Mouse (Mus musculus): ENCODE measurements at regions not wholly inside any gene's neighbourhood (a gene's known extent, or its start where the extent isn't known, plus 50 kb on each side); places are given as distances from the start of the nearest gene placed in this dataset.

- peak; percentile 73; the same call in 1 of the 2 replicates for ATAC-seq (ENCODE audit: low FRiP score)
- Histone ChIP-seq H3K4me1 (peaks cover 15% of the 10 kb centered on the region), H3K27me3 (peaks cover 63% of the 10 kb centered on the region), H3K27ac (no peak overlapping the region), H3K36me3 (replicated peaks) (no peaks in the 10 kb centered on the region), H3K4me3 (replicated peaks) (no peak overlapping the region), H3K9me3 (no peaks in the 10 kb centered on the region), H3K4me2 (no peak overlapping the region), H3K9ac (no peak overlapping the region)
- WGBS, result 16% methylated on average over 4 of the region's 4 CpGs
These were observed 99.5 kb upstream of the Meis1 start for GRCm38 (mm10) chr11:19118258-19118657.

DNA sequence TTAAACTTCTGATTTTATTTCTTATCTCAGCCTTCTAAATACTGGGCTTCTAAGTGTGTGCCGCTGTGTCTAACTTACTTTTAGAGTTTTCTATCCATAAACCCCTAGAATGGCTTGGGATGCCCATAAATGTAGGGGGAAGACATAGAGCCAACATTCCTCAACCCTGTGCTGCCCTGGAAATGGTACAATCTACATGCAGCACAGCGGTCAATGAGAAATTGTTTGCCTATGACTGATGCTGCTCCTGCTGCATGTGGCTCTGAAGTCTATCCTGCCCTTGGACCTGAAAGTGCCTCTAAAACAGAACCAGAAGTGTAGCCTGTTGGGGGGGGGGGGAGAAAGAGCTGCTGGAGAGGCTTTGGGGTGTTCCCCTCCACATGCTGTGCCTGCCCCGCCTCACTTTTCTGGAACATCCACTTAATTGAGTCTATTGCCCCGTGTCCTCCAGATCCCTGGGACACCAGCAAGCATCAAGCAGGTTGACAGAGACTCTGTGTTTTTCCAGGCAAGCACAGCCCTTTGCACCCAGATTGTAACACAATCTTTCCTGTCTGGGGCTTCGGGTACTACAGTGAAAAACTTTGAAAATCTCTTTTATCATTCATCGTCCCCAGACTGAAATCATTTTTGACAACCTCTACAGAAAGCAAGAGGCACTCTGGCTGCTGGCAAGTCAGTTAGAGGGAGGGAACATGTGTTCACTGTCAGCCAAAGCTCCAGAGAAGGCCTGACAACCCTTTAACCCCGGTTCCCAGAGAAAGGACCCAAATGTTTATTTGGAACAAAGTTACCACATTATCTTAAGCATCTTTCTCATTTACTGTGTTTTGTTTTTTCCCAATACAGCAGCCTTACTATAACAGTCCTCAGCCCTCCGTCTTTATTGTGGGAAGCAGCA is 101.4 kb upstream of the Meis1 start:
- Histone ChIP-seq H3K36me3 (replicated peaks) (no peaks in the 10 kb centered on the region), H3K27me3 (peaks cover 57% of the 10 kb centered on the region), H3K4me3 (replicated peaks) (no peak overlapping the region), H3K4me1 (peaks cover 15% of the 10 kb centered on the region), H3K4me2 (no peak overlapping the region), H3K27ac (no peak overlapping the region), H3K9me3 (no peaks in the 10 kb centered on the region), H3K9ac (no peak overlapping the region)
- WGBS, result 68% methylated on average over 8 of the region's 8 CpGs
- ATAC-seq (ENCODE audit: low FRiP score), result no peak

- Histone ChIP-seq H3K27me3 (peaks cover 54% of the 10 kb centered on the region), H3K9me3 (no peaks in the 10 kb centered on the region), H3K4me3 (replicated peaks) (no peak overlapping the region), H3K27ac (no peak overlapping the region), H3K4me1 (peaks cover 15% of the 10 kb centered on the region), H3K4me2 (no peak overlapping the region), H3K9ac (no peak overlapping the region), H3K36me3 (replicated peaks) (no peaks in the 10 kb centered on the region)
- no peak for ATAC-seq (ENCODE audit: low FRiP score)
- 59% methylated on average over 3 of the region's 3 CpGs for WGBS
These were observed 102.1 kb upstream of the Meis1 start for GRCm38 (mm10) chr11:19120871-19121270.

- no peak for ATAC-seq (ENCODE audit: low FRiP score)
- no peak overlapping the region for H3K9ac ChIP-seq
- no peak overlapping the region for H3K27ac ChIP-seq
- no peaks in the 10 kb centered on the region for H3K36me3 ChIP-seq (replicated peaks)
- peaks cover 4% of the 10 kb centered on the region; the same call in 1 of the 2 replicates for H3K4me1 ChIP-seq
- H3K4me3 ChIP-seq (replicated peaks), result no peak overlapping the region
- H3K9me3 ChIP-seq, result no peaks in the 10 kb centered on the region
- H3K27me3 ChIP-seq, result no peaks in the 10 kb centered on the region
- 58% methylated on average over 2 of the region's 2 CpGs for WGBS
- no peak overlapping the region for H3K4me2 ChIP-seq
These were observed 116.7 kb upstream of the Meis1 start for GRCm38 (mm10) chr11:19135375-19136050.

DNA sequence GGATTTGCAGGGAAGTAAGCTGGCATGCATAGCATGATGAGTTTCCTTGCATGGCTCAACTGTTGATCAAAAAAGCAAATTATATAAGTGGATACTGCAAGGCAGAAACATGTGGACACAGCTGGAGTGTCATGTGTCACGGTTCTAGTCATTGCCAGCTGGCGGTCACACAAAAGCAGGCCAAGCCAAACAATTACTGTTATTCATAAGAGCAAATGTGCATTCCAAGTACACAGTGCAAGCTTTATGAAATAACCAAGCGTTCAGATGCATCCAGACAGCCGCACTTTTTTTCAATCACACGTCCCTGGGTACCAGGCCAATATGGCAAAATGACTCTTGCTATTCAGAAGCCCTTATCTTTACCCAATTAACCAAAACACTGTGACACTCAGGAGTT is 119.6 kb upstream of the Meis1 start:
- Histone ChIP-seq H3K4me3 (replicated peaks) (no peak overlapping the region), H3K4me1 (peaks cover 4% of the 10 kb centered on the region; the same call in 1 of the 2 replicates), H3K9me3 (no peaks in the 10 kb centered on the region), H3K36me3 (replicated peaks) (no peaks in the 10 kb centered on the region), H3K27ac (no peak overlapping the region), H3K4me2 (no peak overlapping the region), H3K9ac (no peak overlapping the region), H3K27me3 (no peaks in the 10 kb centered on the region)
- ATAC-seq (ENCODE audit: low FRiP score), result peak; percentile 14; the same call in 1 of the 2 replicates
- 47% methylated on average over 5 of the region's 5 CpGs for WGBS

DNA sequence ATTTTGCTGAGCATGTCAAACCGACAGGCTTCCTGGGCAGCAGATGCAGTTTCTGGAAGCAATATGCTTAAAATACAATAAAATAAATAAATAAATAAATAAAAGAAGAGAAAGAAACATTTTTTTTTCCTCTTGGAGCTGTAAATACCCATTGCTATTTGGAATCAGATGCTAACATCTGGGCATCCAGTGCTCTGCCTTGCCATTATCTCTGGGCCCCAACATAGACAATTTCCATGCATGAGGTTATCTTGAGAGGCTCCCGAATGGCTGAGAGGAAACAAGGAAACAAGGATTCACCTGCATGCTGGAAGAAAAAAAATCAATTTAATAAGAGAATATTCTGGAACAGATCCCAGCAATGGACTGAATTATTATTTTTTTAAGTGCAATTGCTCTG is 120.0 kb upstream of the Meis1 start:
- Histone ChIP-seq H3K4me2 (no peak overlapping the region), H3K4me1 (peaks cover 4% of the 10 kb centered on the region; the same call in 1 of the 2 replicates), H3K9me3 (no peaks in the 10 kb centered on the region), H3K27me3 (no peaks in the 10 kb centered on the region), H3K36me3 (replicated peaks) (no peaks in the 10 kb centered on the region), H3K27ac (no peak overlapping the region), H3K9ac (no peak overlapping the region), H3K4me3 (replicated peaks) (no peak overlapping the region)
- ATAC-seq (ENCODE audit: low FRiP score), result no peak
- 83% methylated on average over 2 of the region's 2 CpGs for WGBS

- Histone ChIP-seq H3K9me3 (no peaks in the 10 kb centered on the region), H3K27me3 (0 out of 2 replicates have a peak, but pooled peaks cover 1% of the 10 kb centered on the region), H3K4me2 (no peak overlapping the region), H3K36me3 (replicated peaks) (no peaks in the 10 kb centered on the region), H3K4me1 (peaks cover 3% of the 10 kb centered on the region; the same call in 1 of the 2 replicates), H3K9ac (no peak overlapping the region), H3K27ac (no peak overlapping the region), H3K4me3 (replicated peaks) (no peak overlapping the region)
- ATAC-seq (ENCODE audit: low FRiP score), result no peak
- 82% methylated on average over 17 of the region's 17 CpGs for WGBS
These were observed 124.6 kb upstream of the Meis1 start for GRCm38 (mm10) chr11:19143267-19144000.

DNA sequence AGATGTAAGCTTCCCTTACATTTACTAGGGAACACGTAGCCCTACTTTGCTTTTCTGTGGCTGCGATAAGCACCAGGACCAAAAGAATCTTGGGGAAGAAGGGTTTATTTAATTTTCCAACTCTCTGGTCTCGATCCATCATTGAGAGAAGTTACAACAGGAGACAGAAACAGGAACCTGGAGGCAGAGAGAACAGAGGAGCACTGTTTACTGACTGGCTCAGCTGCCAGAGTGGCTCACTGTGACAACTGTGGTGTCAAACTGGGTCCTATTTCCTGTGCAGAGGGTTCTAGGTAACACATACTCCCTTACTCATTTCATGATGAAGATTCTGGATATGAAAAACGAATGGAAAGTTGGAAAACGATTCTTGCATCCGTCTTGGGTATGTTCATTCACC is 125.7 kb upstream of the Meis1 start:
- 80% methylated on average over 6 of the region's 6 CpGs for WGBS
- Histone ChIP-seq H3K27ac (no peak overlapping the region), H3K4me3 (replicated peaks) (no peak overlapping the region), H3K9ac (no peak overlapping the region), H3K4me1 (no peaks in the 10 kb centered on the region), H3K4me2 (no peak overlapping the region), H3K9me3 (no peaks in the 10 kb centered on the region), H3K36me3 (replicated peaks) (no peaks in the 10 kb centered on the region), H3K27me3 (0 out of 2 replicates have a peak, but pooled peaks cover 4% of the 10 kb centered on the region)
- ATAC-seq (ENCODE audit: low FRiP score), result no peak

DNA sequence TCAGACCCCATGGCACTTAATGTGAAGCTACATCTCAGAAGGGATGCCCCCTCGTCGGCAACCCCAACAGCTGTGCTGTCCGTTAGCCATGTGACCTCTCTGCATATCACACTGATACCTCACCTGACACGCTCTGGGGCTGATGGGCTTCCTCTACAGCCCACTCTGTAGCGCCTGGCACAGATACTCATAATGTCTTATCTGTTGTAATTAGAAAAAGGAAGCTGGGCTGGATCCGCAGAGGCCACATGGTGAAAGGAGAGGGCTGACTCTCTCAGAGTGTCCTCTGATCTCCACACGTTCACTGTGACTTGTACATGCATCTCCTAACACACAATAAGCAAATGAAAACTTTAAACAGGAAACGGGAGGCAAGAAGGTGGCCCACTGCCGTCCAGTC is 126.5 kb upstream of the Meis1 start:
- H3K27me3 ChIP-seq, result 0 out of 2 replicates have a peak, but pooled peaks cover 4% of the 10 kb centered on the region
- H3K4me1 ChIP-seq, result no peaks in the 10 kb centered on the region
- H3K9ac ChIP-seq, result no peak overlapping the region
- H3K36me3 ChIP-seq (replicated peaks), result no peaks in the 10 kb centered on the region
- H3K9me3 ChIP-seq, result no peaks in the 10 kb centered on the region
- WGBS, result 87% methylated on average over 9 of the region's 9 CpGs
- H3K4me3 ChIP-seq (replicated peaks), result no peak overlapping the region
- ATAC-seq (ENCODE audit: low FRiP score), result no peak
- H3K27ac ChIP-seq, result no peak overlapping the region
- no peak overlapping the region for H3K4me2 ChIP-seq

GRCm38 (mm10) chr11:19145991-19146390 is 127.2 kb upstream of the Meis1 start:
- no peaks in the 10 kb centered on the region for H3K9me3 ChIP-seq
- H3K27ac ChIP-seq, result no peak overlapping the region
- no peak overlapping the region for H3K4me2 ChIP-seq
- no peak overlapping the region for H3K4me3 ChIP-seq (replicated peaks)
- 0 out of 2 replicates have a peak, but pooled peaks cover 4% of the 10 kb centered on the region for H3K27me3 ChIP-seq
- no peaks in the 10 kb centered on the region for H3K36me3 ChIP-seq (replicated peaks)
- WGBS, result 87% methylated on average over 3 of the region's 3 CpGs
- no peak overlapping the region for H3K9ac ChIP-seq
- ATAC-seq (ENCODE audit: low FRiP score), result no peak
- no peaks in the 10 kb centered on the region for H3K4me1 ChIP-seq

DNA sequence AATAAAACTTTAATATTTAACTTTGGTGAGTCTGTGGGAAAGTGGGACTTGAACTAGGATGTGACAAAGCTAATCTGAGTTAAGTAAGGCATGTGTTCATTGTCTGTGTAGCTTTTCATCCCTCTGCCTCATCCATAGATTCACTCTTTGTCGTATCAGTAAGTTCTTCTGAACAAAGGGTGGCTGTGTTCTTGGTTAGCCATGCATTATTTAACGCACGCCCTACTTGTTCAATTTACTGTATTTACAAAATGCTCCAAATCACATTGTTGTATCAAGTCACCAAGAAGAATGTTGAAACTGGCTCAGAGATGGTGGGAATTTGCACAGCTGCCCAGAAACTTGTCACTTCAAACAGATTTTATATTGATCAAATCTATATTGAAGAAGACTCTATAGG is 132.2 kb upstream of the Meis1 start:
- 60% methylated on average over 3 of the region's 3 CpGs for WGBS
- no peaks in the 10 kb centered on the region for H3K36me3 ChIP-seq (replicated peaks)
- no peaks in the 10 kb centered on the region for H3K4me1 ChIP-seq
- ATAC-seq (ENCODE audit: low FRiP score), result no peak
- H3K9ac ChIP-seq, result no peak overlapping the region
- H3K4me2 ChIP-seq, result no peak overlapping the region
- no peaks in the 10 kb centered on the region for H3K9me3 ChIP-seq
- H3K4me3 ChIP-seq (replicated peaks), result no peak overlapping the region
- no peak overlapping the region for H3K27ac ChIP-seq
- 0 out of 2 replicates have a peak, but pooled peaks cover 4% of the 10 kb centered on the region for H3K27me3 ChIP-seq

DNA sequence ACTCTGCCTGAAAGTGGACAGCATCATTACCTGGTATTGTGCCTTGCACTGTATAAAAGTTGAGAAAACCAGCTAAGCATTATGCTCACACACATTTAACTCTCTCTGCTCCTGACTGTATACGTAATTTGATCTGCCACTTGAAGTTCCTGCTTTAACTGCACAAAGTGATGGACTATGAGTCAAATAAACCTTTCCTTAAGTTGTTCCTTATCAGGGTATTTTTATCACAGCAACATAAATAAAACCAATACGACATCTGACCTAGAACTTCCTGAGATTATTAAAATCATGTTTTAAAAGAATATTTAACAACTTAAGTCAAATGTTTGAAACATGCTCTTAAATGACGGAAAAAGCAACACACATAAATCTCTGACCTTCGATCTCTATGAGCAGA is 134.9 kb upstream of the Meis1 start:
- H3K9ac ChIP-seq, result no peak overlapping the region
- H3K27me3 ChIP-seq, result no peaks in the 10 kb centered on the region
- no peaks in the 10 kb centered on the region for H3K9me3 ChIP-seq
- 90% methylated on average over 4 of the region's 4 CpGs for WGBS
- no peaks in the 10 kb centered on the region for H3K4me1 ChIP-seq
- no peak overlapping the region for H3K4me3 ChIP-seq (replicated peaks)
- H3K27ac ChIP-seq, result no peak overlapping the region
- no peak for ATAC-seq (ENCODE audit: low FRiP score)
- H3K36me3 ChIP-seq (replicated peaks), result no peaks in the 10 kb centered on the region
- H3K4me2 ChIP-seq, result no peak overlapping the region

All from forebrain, embryonic 12.5 days (tissue).